Mouse (Mus musculus) neural tube, embryonic 10.5 days (tissue): ENCODE results near the gene Acin1.
"Not testable (repeated sequence)": the region's sequence is repeated elsewhere in the genome, so short reads cannot be mapped to it uniquely, and the experiment has no call there.

Experiments
- DNase-seq: peaks from one replicate; pipeline ENCODE4 v3.0.0-alpha.2; 2017; ENCODE audit warnings: low spot score; ENCODE audit errors: extremely low spot score

Gene Acin1

GRCm38 (mm10) chr14:54644294-54644693 lies 42.4 kb downstream of the Acin1 start:
- no peak for DNase-seq

GRCm38 (mm10) chr14:54643011-54643410 lies 43.7 kb downstream of the Acin1 start:
- DNase-seq = no peak

- DNase-seq = no peak
These were observed 44.3 kb downstream of the Acin1 start for GRCm38 (mm10) chr14:54642224-54642944.

GRCm38 (mm10) chr14:54641305-54641969 lies 45.3 kb downstream of the Acin1 start, which contains the start of gene Cdh24:
TSS of gene Cdh24 (minus strand) at chr14:54641364.
- DNase-seq = peak; percentile 93

GRCm38 (mm10) chr14:54640946-54641304 lies 45.8 kb downstream of the Acin1 start, which contains the start of gene Gm17606:
TSS of gene Gm17606 (plus strand) at chr14:54640952.
- DNase-seq = no peak

- peak; percentile 32 for DNase-seq
These were observed 46.6 kb downstream of the Acin1 start for GRCm38 (mm10) chr14:54640121-54640520.

GRCm38 (mm10) chr14:54638210-54638609 lies 48.5 kb downstream of the Acin1 start:
- DNase-seq = no peak

GRCm38 (mm10) chr14:54636954-54637353 lies 49.8 kb downstream of the Acin1 start:
- DNase-seq = peak; percentile 66

- no peak for DNase-seq
These were observed 52.5 kb downstream of the Acin1 start for GRCm38 (mm10) chr14:54634182-54634581.

GRCm38 (mm10) chr14:54632252-54632651 lies 54.5 kb downstream of the Acin1 start:
- no peak for DNase-seq

GRCm38 (mm10) chr14:54631240-54631599 lies 55.5 kb downstream of the Acin1 start:
- DNase-seq = no peak

GRCm38 (mm10) chr14:54630583-54631239 lies 56.0 kb downstream of the Acin1 start:
- DNase-seq = no peak

- no peak for DNase-seq
These were observed 56.9 kb downstream of the Acin1 start for GRCm38 (mm10) chr14:54629797-54630196.

GRCm38 (mm10) chr14:54628103-54628502 lies 58.6 kb downstream of the Acin1 start:
- no peak for DNase-seq

- DNase-seq = no peak
These were observed 61.8 kb downstream of the Acin1 start for GRCm38 (mm10) chr14:54624976-54625375.

GRCm38 (mm10) chr14:54623334-54623733 lies 63.4 kb downstream of the Acin1 start:
- no peak for DNase-seq

GRCm38 (mm10) chr14:54621133-54621532 lies 65.6 kb downstream of the Acin1 start, which contains the start of gene Psmb11:
TSS of gene Psmb11 (plus strand) at chr14:54621433.
- no peak for DNase-seq

- DNase-seq = peak; percentile 92
These were observed 68.8 kb downstream of the Acin1 start, which contains the start of gene Psmb5 for GRCm38 (mm10) chr14:54617897-54618365. TSS of gene Psmb5 (minus strand) at chr14:54618022.

GRCm38 (mm10) chr14:54617152-54617896 lies 69.4 kb downstream of the Acin1 start:
- peak; percentile 66 for DNase-seq

GRCm38 (mm10) chr14:54616226-54616825 lies 70.4 kb downstream of the Acin1 start:
- DNase-seq = no peak

GRCm38 (mm10) chr14:54614130-54614529 lies 72.6 kb downstream of the Acin1 start:
- DNase-seq = not testable (repeated sequence)
